Mouse (Mus musculus) G1E (cell line): ENCODE measurements around the gene Gtf2f1.

Experiments used
- CTCF ChIP-seq: IDR thresholded peaks from 2 replicates; pipeline ENCODE4 v1.5.1; 2012; ENCODE audit warnings: low read depth, low read length, inconsistent platforms, mixed read lengths
- GATA1 ChIP-seq: IDR thresholded peaks from 2 replicates; pipeline ENCODE4 v1.6.1; 2012; ENCODE audit warnings: borderline replicate concordance, low read length, inconsistent platforms, mixed read lengths
- GATA2 ChIP-seq: IDR thresholded peaks from 2 replicates; pipeline ENCODE4 v1.6.1; 2012; ENCODE audit warnings: low read depth, low read length, inconsistent platforms, borderline replicate concordance
- POLR2AphosphoS5 ChIP-seq: IDR thresholded peaks from 2 replicates; pipeline ENCODE4 v1.6.1; 2012; ENCODE audit warnings: low read depth, low read length, inconsistent platforms; ENCODE audit not compliant: insufficient replicate concordance
- TAL1 ChIP-seq: conservative IDR thresholded peaks from 2 replicates; pipeline ENCODE4 v1.6.1; 2012; ENCODE audit warnings: low read depth, low read length, inconsistent platforms, mixed read lengths

- TF ChIP-seq CTCF (no peak), POLR2AphosphoS5 (no peak), GATA1 (no peak), TAL1 (no peak), GATA2 (no peak)
These were observed 49.2 kb downstream of the Gtf2f1 start for GRCm38 (mm10) chr17:56961880-56962279.
